Mouse (Mus musculus) neural tube, embryonic 15.5 days (tissue): Measurements from ENCODE around the gene Vps52. TPM values are rescaled to one million over a fixed set of nuclear protein-coding genes. Genes with fewer than 3 reads are reported as not detected.

Source experiments
- ATAC-seq: fragments of 200-750 bp; cut with Nextera tagmentation; 2 replicates; pipeline ENCODE4 v1.8.0; 2017; ENCODE audit warnings: mild to moderate bottlenecking, moderate TSS enrichment, moderate library complexity; ENCODE audit not compliant: low FRiP score
- H3K27ac ChIP-seq: fragments of 300-500 bp; sonication (generic); replicated peaks from 2 replicates; pipeline ENCODE4 v1.5.1; 2015; ENCODE audit warnings: mild to moderate bottlenecking, inconsistent platforms
- H3K27me3 ChIP-seq: fragments of 300-500 bp; sonication (generic); replicated peaks from 2 replicates; pipeline ENCODE4 v1.6.1; 2015; ENCODE audit warnings: inconsistent platforms
- H3K36me3 ChIP-seq: fragments of 300-500 bp; sonication (generic); 2 replicates; pipeline ENCODE4 v1.6.1; 2015; ENCODE audit warnings: inconsistent platforms
- H3K4me1 ChIP-seq: fragments of 300-500 bp; sonication (generic); 2 replicates; pipeline ENCODE4 v1.6.1; 2015; ENCODE audit warnings: inconsistent platforms
- H3K4me2 ChIP-seq: fragments of 300-500 bp; sonication (generic); 2 replicates; pipeline ENCODE4 v1.6.1; 2015; ENCODE audit warnings: inconsistent platforms, mild to moderate bottlenecking, moderate library complexity
- H3K4me3 ChIP-seq: fragments of 300-500 bp; sonication (generic); replicated peaks from 2 replicates; pipeline ENCODE4 v1.5.1; 2015; ENCODE audit warnings: mild to moderate bottlenecking, inconsistent platforms
- H3K9ac ChIP-seq: fragments of 300-500 bp; sonication (generic); replicated peaks from 2 replicates; pipeline ENCODE4 v1.6.1; 2015; ENCODE audit warnings: mild to moderate bottlenecking, inconsistent platforms
- H3K9me3 ChIP-seq: fragments of 300-500 bp; sonication (generic); replicated peaks from 2 replicates; pipeline ENCODE4 v1.6.1; 2016; ENCODE audit warnings: inconsistent platforms
- WGBS: fragments of 180-500 bp; shearing (Covaris S2); methylation state at CpG from one replicate; pipeline ENCODE4 v1.1.7; 2015; ENCODE audit warnings: mixed read lengths; 5-methylcytosine and 5-hydroxymethylcytosine counted together
- polyA plus RNA-seq: library from polyadenylated mRNA; unstranded; fragments of >200 nt; fragmentation: Nextera tagmentation; extraction: Ambion mirVana; gene quantifications from 2 replicates; pipeline ENCODE4 v1.2.1, GENCODE M21; 2015

Vps52 gene
- polyA plus RNA-seq, 1 experiment from 2014 or later: 75.7 TPM

DNA sequence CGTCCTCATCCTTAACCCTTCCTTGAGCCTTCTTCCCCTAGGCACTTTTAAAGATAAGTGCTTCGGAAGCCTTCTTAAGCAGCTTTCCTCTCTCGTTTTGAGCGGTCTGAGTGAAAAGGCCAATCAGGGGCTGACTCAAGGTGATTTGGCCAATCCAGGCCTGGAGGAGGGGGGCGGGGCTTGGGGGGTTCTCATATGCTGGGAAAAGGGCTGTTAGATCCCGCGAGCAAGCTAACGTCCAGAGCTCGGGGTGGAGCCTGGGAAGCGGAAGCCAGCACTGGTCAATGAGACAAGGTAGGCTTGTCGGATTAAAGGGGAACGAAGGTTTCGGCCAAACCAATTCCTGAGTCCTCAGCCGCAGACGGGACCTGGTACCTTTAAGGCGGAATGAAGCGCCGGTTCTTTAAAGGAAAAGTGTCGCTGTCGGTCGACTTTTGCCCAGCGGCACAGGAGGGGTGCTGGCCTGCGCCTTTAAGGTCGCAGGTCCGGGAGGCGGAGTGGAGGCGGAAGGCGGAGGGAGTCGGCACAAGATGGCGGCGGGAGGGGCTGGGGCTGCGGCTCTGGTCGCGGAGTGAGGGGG is 39.9 kb upstream of the Vps52 start, which contains the start of the genes Tapbp and Zbtb22:
Gene Tapbp, plus strand, starts transcription at position 229 of the 580 bp plus-strand sequence.
Gene Zbtb22, plus strand, starts transcription at position 234 of the 580 bp plus-strand sequence.
- Histone ChIP-seq H3K9ac (peak within 1 kb of the TSS; percentile 49), H3K4me2 (peak within 1 kb of the TSS; percentile 79), H3K4me3 (peak within 1 kb of the TSS; percentile 54), H3K27me3 (no peaks in the 10 kb centered on the region), H3K36me3 (peaks cover 43% of the 10 kb centered on the region), H3K27ac (peak within 1 kb of the TSS; percentile 88), H3K4me1 (peaks cover 79% of the 10 kb centered on the region), H3K9me3 (no peaks in the 10 kb centered on the region)
- WGBS: under 1% methylated on average over 34 of the region's 34 CpGs
- peak; percentile 89 for ATAC-seq

DNA sequence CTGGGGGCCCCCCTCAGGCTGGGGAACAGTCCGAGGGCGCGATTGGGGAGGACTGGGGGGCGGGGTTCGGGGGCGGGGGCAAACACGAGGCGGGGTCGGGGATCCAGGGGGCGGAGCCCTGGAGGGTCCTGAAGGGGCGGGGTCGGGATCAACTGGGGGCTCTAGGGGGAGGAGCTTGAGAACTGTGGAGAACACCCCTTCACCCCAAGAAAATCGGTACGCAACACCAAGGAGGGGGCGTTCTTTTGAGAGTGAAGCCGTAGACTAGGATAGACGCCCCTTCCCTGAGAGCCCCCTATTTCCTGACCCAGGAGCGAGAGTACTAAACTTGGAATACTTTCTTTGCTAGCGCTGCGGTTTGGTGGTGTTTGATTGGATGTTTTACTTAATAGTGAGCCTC is 39.3 kb upstream of the Vps52 start:
- peak overlapping the region; percentile 49 for H3K9ac ChIP-seq
- peak overlapping the region; percentile 54 for H3K4me3 ChIP-seq
- H3K4me1 ChIP-seq: peaks cover 78% of the 10 kb centered on the region
- peak overlapping the region; percentile 79 for H3K4me2 ChIP-seq
- under 1% methylated on average over 16 of the region's 20 CpGs for WGBS
- no peaks in the 10 kb centered on the region for H3K27me3 ChIP-seq
- ATAC-seq: peak; percentile 42
- H3K27ac ChIP-seq: peak overlapping the region; percentile 88
- H3K9me3 ChIP-seq: no peaks in the 10 kb centered on the region
- H3K36me3 ChIP-seq: peaks cover 41% of the 10 kb centered on the region

GRCm38 (mm10) chr17:33916847-33917655 is 38.6 kb upstream of the Vps52 start:
- H3K36me3 ChIP-seq: peaks cover 33% of the 10 kb centered on the region
- H3K27me3 ChIP-seq: no peaks in the 10 kb centered on the region
- H3K4me1 ChIP-seq: peaks cover 72% of the 10 kb centered on the region
- ATAC-seq: no peak
- no peak overlapping the region for H3K27ac ChIP-seq
- H3K9ac ChIP-seq: peak overlapping the region; percentile 49; the same call in 1 of the 2 replicates
- H3K4me2 ChIP-seq: peak overlapping the region; percentile 79
- 75% methylated on average over 31 of the region's 31 CpGs for WGBS
- H3K9me3 ChIP-seq: no peaks in the 10 kb centered on the region
- peak overlapping the region; percentile 54 for H3K4me3 ChIP-seq

GRCm38 (mm10) chr17:33917656-33918292 is 37.8 kb upstream of the Vps52 start:
- no peak for ATAC-seq
- Histone ChIP-seq H3K36me3 (peaks cover 29% of the 10 kb centered on the region), H3K27ac (no peak overlapping the region), H3K4me1 (peaks cover 66% of the 10 kb centered on the region), H3K9me3 (no peaks in the 10 kb centered on the region), H3K27me3 (no peaks in the 10 kb centered on the region), H3K4me2 (0 out of 2 replicates have a peak overlapping the region, but pooled peaks have one; percentile 79), H3K4me3 (no peak overlapping the region), H3K9ac (no peak overlapping the region)
- 80% methylated on average over 18 of the region's 18 CpGs for WGBS

- Histone ChIP-seq H3K4me1 (peaks cover 64% of the 10 kb centered on the region), H3K36me3 (peaks cover 23% of the 10 kb centered on the region), H3K9me3 (no peaks in the 10 kb centered on the region), H3K27ac (no peak overlapping the region), H3K27me3 (no peaks in the 10 kb centered on the region), H3K9ac (no peak overlapping the region), H3K4me3 (peak overlapping the region; percentile 45), H3K4me2 (peak overlapping the region; percentile 70)
- no peak for ATAC-seq
- WGBS: 62% methylated on average over 37 of the region's 37 CpGs
Measured at GRCm38 (mm10) chr17:33918293-33919203, 37.1 kb upstream of the Vps52 start.

- Histone ChIP-seq H3K9ac (peak overlapping the region; percentile 57), H3K4me1 (peaks cover 53% of the 10 kb centered on the region), H3K4me3 (peak overlapping the region; percentile 45), H3K4me2 (peak overlapping the region; percentile 70), H3K27ac (peak overlapping the region; percentile 60), H3K36me3 (peaks cover 13% of the 10 kb centered on the region; the same call in 1 of the 2 replicates), H3K9me3 (no peaks in the 10 kb centered on the region), H3K27me3 (no peaks in the 10 kb centered on the region)
- WGBS: 2% methylated on average over 52 of the region's 52 CpGs
- no peak for ATAC-seq
Measured at GRCm38 (mm10) chr17:33919351-33920281, 36.0 kb upstream of the Vps52 start.

- Histone ChIP-seq H3K9me3 (no peaks in the 10 kb centered on the region), H3K27ac (peak overlapping the region; percentile 60), H3K9ac (peak overlapping the region; percentile 57), H3K4me1 (peaks cover 46% of the 10 kb centered on the region), H3K27me3 (no peaks in the 10 kb centered on the region), H3K4me2 (peak overlapping the region; percentile 70), H3K36me3 (peaks cover 11% of the 10 kb centered on the region; the same call in 1 of the 2 replicates), H3K4me3 (peak overlapping the region; percentile 45)
- 1% methylated on average over 36 of the region's 36 CpGs for WGBS
- ATAC-seq: peak; percentile 11; the same call in 1 of the 2 replicates
Measured at GRCm38 (mm10) chr17:33920282-33921097, 35.1 kb upstream of the Vps52 start.

DNA sequence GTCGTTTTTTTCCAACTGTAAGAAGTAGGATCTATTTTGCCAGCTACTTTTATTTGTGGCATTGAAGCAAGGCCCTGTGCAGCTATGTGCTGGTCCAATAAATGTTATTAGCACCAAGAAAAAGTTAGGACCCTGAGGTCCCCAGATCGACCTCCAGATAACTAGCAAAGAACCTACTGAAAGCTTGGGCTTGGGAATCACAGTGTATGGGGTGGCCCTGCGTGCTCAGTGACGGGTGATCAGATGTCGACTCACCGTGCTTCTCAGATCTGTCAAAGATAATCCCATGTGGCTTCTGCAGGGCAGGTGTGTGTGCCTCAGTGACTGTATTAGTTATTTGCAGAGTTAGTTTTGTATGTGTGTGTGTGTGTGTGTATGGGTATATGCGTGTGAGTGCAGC is 34.3 kb upstream of the Vps52 start:
- peaks cover 44% of the 10 kb centered on the region for H3K4me1 ChIP-seq
- no peaks in the 10 kb centered on the region for H3K27me3 ChIP-seq
- no peak overlapping the region for H3K4me3 ChIP-seq
- peak overlapping the region; percentile 70; the same call in 1 of the 2 replicates for H3K4me2 ChIP-seq
- no peak for ATAC-seq
- 84% methylated on average over 7 of the region's 7 CpGs for WGBS
- H3K9ac ChIP-seq: no peak overlapping the region
- no peaks in the 10 kb centered on the region for H3K9me3 ChIP-seq
- H3K36me3 ChIP-seq: peaks cover 14% of the 10 kb centered on the region; the same call in 1 of the 2 replicates
- 0 out of 2 replicates have a peak overlapping the region, but pooled peaks have one; percentile 60 for H3K27ac ChIP-seq

DNA sequence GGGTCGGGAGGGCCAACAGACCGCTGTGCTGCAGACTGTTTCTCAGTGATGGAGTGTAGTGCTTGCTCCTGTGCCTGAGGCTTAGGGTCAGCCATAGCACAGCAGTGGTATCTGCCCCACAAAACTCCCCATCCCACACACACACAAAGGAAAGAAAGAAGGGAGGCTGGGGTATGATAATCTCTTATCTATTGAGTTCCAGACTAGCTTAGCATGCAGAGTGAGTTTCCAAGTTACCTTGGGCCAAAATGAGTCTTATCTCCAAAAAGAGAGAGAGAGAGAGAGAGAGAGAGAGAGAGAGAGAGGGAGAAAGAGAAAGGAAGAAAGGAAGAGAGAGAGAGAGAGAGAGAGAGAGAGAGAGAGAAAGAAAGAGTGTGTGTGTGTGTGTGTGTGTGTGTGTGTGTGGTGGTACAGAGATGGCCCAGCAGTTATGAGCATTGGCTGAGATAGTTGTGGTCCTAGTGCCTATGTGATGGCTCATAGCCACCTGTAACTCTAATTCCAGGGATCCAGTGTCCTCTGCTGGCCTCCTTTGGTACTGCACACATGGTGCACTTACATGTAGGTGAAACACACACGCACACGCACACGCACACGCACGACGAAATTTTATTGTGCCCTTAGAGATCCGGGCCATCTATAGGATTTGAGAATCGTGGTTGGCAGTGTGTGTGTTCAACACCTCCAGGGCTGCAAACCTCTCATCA is 30.9 kb upstream of the Vps52 start:
- Histone ChIP-seq H3K9ac (no peak overlapping the region), H3K4me1 (peaks cover 30% of the 10 kb centered on the region), H3K9me3 (no peaks in the 10 kb centered on the region), H3K27me3 (no peaks in the 10 kb centered on the region), H3K4me3 (no peak overlapping the region), H3K27ac (no peak overlapping the region), H3K4me2 (no peak overlapping the region), H3K36me3 (peaks cover 9% of the 10 kb centered on the region; the same call in 1 of the 2 replicates)
- ATAC-seq: no peak
- WGBS: 87% methylated on average over 10 of the region's 10 CpGs
